8 mouse cellular contexts compared by ENCODE assay signal in genomic region chr8:46539701-46540100, GRCm38 (mm10). TPM values are rescaled to one million over a fixed set of nuclear protein-coding genes. Genes with fewer than 3 reads are reported as not detected.
DNase-seq lines count a peak whose midpoint lies in the region; ATAC-seq lines count a peak whose summit lies in the region.

No protein-coding gene starts in this region.

- 48% methylated on average over 5 of the region's 5 CpGs for WGBS in limb, embryonic 12.5 days
- WGBS in limb, embryonic 10.5 days = 81% methylated on average over 5 of the region's 5 CpGs

- H3K9me3 ChIP-seq in limb, embryonic 12.5 days = no peaks in the 10 kb centered on the region
- H3K9me3 ChIP-seq in limb, embryonic 10.5 days (replicated peaks) = no peaks in the 10 kb centered on the region

- peaks cover 20% of the 10 kb centered on the region; the same call in 1 of the 2 replicates for H3K4me1 ChIP-seq in limb, embryonic 12.5 days (replicated peaks)
- 0 out of 2 replicates have a peak, but pooled peaks cover 5% of the 10 kb centered on the region for H3K4me1 ChIP-seq in limb, embryonic 10.5 days

- no peak overlapping the region for H3K4me2 ChIP-seq in limb, embryonic 12.5 days

- peak overlapping the region; percentile 35; the same call in 1 of the 2 replicates for H3K27ac ChIP-seq in limb, embryonic 12.5 days
- H3K27ac ChIP-seq in limb, embryonic 10.5 days = no peak overlapping the region

- intact Hi-C loops in heart, postnatal 36 days (cut with DNase I) = loop anchor here (10.0 kb wide), 1 partner anchor 355 kb away; no protein-coding TSS in a partner anchor

- no peak overlapping the region for H3K9ac ChIP-seq in limb, embryonic 12.5 days (replicated peaks)

- no peak for ATAC-seq in limb, embryonic 12.5 days (ENCODE audit: insufficient number of reproducible peaks, insufficient read depth, low FRiP score, low TSS enrichment, low read depth)
- no peak for ATAC-seq in inflammation-experienced regulatory T-cells, adult 6 months

- peak; percentile 39 for DNase-seq in adrenal gland, adult 2 months
- DNase-seq in adrenal gland, adult 8-10 months = no peak
- no peak for DNase-seq in limb, embryonic 10.5 days (ENCODE audit: low spot score)
- peak; percentile 62 to 63 for DNase-seq in heart, postnatal 36 days
- DNase-seq in neural tube, embryonic 10.5 days (ENCODE audit: extremely low spot score, low spot score) = peak; percentile 22
- DNase-seq in left cerebral cortex, adult 11 months (ENCODE audit: low spot score) = no peak

- H3K27me3 ChIP-seq in limb, embryonic 12.5 days = no peaks in the 10 kb centered on the region
- H3K27me3 ChIP-seq in limb, embryonic 10.5 days (ENCODE audit: low read depth, poor library complexity, severe bottlenecking) = no peaks in the 10 kb centered on the region

- H3K4me3 ChIP-seq in limb, embryonic 12.5 days (replicated peaks) = no peak overlapping the region
- H3K4me3 ChIP-seq in limb, embryonic 10.5 days = no peak overlapping the region

- H3K36me3 ChIP-seq in limb, embryonic 12.5 days = no peaks in the 10 kb centered on the region
- no peaks in the 10 kb centered on the region for H3K36me3 ChIP-seq in limb, embryonic 10.5 days

RNA-seq across cellular contexts. Expression of gene Cenpu, which starts 12.1 kb away (rescaled TPM):
- 1 to 10 TPM; 1.1 to 1.9 TPM for total RNA-seq in adrenal gland, adult 2 months (2021)
- polyA plus RNA-seq in adrenal gland, adult 2 months (2012; rRNA removed) = 0.51 and 1.4 TPM in 2 replicates
- total RNA-seq in adrenal gland, adult 8-10 months (2022) = 1 to 10 TPM in 2 of 4 experiments, under 1 TPM in 2; 0.78 to 1.6 (median 1.3) TPM
- 23.1 and 23.9 TPM in 2 replicates for polyA plus RNA-seq in limb, embryonic 12.5 days (2016; fragmentation: Nextera tagmentation; extraction: Ambion mirVana)
- 26.5 and 27.1 TPM in 2 replicates for polyA plus RNA-seq in limb, embryonic 10.5 days (2016; fragmentation: Nextera tagmentation; extraction: Ambion mirVana)
- total RNA-seq in heart, postnatal 36 days (2021) = 1 to 10 TPM; 1.1 to 1.8 TPM
- 10 to 100 TPM in 1 of 3 experiments, 1 to 10 TPM in 2; 8.1 to 18.0 (median 9.1) TPM for polyA plus RNA-seq in inflammation-experienced regulatory T-cells, adult 6 months (2017; shearing (Covaris generic))

Comparison
In these comparisons a context has a peak if more than half of its experiments do, and no peak if none do; other contexts are left out.
1. DNase-seq: peak in adrenal gland, adult 2 months (single experiment), heart, postnatal 36 days (2 of 2) and neural tube, embryonic 10.5 days (single experiment); none in adrenal gland, adult 8-10 months (single experiment), limb, embryonic 10.5 days (single experiment) and left cerebral cortex, adult 11 months (single experiment).